Mouse (Mus musculus) mouse embryonic stem cell (cell line): ENCODE data around the gene Ccdc3.
"Not testable (repeated sequence)": the region's sequence is repeated elsewhere in the genome, so short reads cannot be mapped to it uniquely, and the experiment has no call there.

ENCODE experiments used
- in situ Hi-C, 2 experiments: fragments of 300-500 bp; cut with MboI; formaldehyde crosslinking; loops; 1 replicate in 1 of 2; 3 replicates in 1 of 2; pipeline ENCODE4 v1.14.3; 2019 to 2020; ENCODE audit warnings: low sequenced_read_pairs in 2 of 2, low pct_unique_long_range_greater_than_20kb in 1 of 2, mixed read lengths in 1 of 2; ENCODE audit not compliant: unreplicated experiment in 1 of 2

Ccdc3 gene

DNA sequence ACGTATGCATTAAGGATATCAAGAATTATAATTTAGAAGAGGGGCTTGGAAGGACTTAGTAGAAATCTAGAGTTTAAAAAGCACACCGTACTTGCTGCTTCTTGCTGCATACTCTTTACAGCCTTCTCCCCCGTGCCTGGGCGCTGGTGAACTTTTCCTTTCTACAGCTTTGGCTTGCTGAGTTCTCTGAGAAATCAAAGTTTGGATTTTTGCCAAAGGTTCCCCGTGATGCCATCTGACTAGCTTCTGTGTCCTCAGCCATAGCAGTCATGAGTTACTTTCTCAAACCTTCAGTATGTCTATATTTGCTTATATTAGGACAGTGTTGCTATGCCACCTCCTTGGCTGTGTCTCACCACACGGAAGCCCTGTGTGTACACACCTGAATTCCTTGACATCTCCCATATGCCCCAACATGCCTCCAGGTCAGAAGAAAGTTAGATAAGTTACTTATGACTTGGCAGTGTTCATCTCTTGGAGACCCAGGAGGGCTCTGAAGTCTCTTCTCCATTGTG is 57.2 kb downstream of the Ccdc3 start:
- in situ Hi-C loops: no loop called here

DNA sequence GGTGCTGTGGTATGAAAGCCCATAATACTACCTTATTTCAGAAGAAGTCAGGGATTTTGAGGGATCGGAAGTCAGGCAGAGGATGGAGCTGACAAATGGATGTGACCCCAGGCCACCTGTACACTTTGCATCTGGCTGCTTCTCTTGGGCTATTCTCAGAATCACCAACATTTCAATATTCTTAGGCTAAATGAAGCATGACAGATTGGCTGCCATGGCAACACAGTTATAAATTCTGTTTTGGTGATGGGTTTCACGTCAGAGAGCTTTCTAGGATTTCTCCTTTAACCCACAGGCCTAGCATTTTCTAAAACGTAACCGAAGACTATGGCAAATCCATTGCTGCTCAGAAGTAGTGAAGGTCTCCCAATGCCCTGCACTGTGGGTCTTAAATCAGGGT is 59.9 kb downstream of the Ccdc3 start:
- in situ Hi-C loops: no loop called here

DNA sequence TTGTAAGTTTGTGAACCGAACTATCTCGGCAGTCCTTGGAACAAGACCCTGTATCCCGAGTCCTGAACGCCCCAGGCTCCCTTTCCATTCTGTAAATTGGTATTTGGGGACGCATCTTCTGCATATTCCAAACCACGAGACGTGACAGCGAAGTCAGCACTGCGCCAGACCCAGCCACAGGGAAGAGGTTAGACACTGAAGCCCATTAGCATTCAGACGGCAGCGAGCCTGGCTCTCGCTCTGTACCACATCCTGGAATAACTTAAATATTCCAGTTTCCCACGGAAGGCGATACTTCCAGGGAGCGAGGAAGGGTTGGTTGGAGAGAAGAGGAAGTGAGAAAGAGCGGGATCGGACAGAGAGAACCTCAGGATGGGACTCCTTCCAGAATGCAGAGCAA is 61.7 kb downstream of the Ccdc3 start:
- in situ Hi-C loops: no loop called here

DNA sequence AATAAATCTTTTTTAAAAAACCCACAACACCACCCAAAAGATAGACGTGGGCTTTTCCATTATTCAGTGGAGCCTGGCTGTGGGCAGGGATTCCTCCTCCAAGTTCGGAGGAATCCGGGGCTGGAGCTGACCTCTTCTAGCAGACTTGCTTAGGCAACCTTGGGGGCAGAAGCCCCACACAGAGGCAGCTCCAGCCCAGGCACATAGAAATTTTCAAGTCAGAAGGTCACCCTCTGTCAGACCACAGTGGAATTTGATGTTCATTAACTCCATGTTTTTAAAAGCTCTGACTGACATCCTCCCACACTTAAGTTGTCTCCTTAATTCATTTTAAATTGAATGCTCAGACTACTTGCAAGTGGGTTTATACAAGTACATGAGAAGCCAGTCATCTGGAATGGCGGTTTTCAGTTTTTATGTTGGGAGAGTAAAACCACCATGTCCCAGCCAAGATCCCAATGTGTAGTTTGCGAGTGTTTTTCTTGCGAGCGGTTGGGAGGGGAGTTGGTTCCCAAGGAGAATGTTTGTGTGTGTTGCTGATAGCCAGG is 63.3 kb downstream of the Ccdc3 start:
- in situ Hi-C loops: no loop called here

DNA sequence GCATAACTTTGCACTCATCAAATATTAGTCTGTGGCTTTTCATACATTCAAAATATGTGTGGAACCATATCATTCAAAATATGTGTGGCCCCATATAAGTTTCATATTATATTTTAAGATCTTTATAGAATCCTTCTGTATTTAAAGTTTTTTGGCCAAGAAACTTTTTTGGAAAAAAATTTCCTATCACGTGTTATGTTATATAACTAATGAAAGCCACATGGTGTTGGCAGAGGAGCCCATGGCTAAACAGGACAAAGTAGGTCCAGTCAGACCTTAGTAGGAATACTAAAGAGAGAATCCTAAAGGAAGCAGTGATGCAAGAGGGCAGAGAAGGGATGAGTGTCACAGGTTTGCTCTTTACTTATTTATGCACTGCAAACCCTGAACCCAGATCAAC is 65.6 kb downstream of the Ccdc3 start:
- in situ Hi-C loops: no loop called here

DNA sequence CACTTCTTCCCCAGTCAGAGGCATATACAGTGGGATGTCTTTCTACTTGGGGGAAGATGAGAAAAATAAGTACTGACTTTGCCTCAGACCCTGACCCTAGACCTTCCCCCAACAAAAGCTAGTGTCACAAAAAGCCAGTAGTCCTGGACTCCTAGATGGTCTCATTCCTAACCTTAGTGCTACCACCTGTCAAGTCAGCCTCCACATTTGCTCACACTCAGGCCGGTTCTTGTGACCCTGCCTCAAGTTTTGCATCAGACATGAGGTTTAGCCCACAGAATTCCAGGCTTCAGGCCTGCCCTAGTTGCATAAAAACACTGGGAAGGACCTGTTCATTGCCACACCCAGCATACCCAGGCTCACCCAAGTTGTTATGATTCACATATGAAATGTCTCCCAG is 67.4 kb downstream of the Ccdc3 start:
- in situ Hi-C loops: no loop called here

DNA sequence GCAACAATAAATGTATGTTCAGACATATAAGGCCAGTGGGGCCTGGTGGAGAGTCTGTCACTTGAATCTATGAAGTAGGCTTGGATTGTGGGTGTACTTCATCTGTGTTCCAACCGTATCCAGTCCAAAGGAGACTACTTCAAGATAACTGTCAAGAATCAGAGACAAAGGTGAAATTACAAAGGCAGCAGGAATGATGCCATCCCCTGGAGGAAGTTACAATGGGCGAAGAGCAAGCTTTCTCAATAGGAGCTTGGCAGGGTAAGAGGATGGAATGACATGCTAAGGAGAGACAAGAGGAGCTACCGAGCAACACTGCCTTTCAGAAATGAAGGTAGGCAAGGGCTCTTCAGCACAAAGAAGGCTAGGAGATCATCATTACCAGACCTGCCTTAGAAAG is 69.1 kb downstream of the Ccdc3 start:
- in situ Hi-C loops: no loop called here

DNA sequence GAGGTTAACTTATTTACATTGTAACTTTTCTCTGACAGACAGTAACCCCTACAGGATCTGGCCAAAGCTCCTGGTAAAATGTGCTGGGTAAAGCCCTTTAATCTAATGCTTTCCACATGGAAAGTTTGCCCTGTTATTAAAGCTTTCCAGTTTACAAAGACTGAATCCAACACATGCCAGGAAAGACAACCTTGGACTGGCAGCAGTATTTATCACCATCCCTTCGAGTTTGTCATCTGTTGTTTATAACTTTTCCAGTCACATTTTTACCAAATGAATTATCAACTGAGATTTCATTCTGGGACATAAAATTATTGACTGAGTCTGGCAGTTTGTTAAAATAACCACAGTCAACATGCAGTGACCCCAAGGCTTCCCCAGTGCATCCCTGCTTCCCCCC is 77.0 kb downstream of the Ccdc3 start:
- in situ Hi-C loops: no loop called here

DNA sequence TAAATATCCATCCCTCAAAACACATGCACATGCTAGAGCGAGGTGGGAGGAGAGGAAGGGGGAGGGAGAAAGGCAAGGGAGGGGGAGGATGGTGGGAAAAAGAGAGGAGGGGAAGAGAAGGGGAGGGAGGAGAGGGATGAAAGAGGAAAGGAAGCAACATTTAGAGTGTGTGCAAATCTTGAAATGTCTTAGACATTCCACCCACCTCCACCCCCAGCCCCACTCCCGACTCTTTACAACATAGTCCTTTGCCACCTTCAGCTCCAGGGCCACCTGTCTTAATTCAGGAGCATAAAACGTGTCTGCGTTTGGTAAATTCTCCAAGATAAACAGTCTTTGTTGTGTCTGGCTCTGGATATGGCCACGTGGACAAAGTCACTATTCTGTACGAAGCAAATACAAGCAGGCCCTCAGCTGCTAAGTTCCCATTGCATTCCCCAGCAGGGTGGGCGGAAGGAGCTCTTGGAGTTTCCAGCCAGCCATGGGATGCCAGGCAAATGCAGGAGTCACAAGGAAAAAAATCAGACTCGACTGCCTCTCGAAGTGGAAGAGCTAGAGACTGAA is 77.8 kb downstream of the Ccdc3 start:
- in situ Hi-C loops: no loop called here

DNA sequence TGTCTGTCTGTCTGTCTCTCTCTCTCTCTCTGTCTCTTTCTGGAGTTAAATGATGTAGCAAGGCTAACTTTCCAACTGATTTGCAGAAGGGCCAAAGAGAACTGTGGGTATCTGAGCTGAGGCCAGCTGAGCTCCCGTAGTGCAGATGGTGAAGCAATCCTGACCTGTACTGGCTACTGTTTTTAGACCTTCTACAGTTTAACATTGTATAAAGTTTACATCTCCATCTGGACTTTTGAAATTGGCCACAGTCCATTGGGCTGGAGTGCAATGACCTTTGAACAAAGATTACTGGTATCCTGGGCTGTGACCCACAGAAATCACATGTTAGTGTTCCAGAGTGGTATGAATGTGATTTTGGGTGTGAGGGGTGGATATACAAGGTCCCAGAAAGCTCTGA is 81.6 kb downstream of the Ccdc3 start:
- in situ Hi-C loops: no loop called here

DNA sequence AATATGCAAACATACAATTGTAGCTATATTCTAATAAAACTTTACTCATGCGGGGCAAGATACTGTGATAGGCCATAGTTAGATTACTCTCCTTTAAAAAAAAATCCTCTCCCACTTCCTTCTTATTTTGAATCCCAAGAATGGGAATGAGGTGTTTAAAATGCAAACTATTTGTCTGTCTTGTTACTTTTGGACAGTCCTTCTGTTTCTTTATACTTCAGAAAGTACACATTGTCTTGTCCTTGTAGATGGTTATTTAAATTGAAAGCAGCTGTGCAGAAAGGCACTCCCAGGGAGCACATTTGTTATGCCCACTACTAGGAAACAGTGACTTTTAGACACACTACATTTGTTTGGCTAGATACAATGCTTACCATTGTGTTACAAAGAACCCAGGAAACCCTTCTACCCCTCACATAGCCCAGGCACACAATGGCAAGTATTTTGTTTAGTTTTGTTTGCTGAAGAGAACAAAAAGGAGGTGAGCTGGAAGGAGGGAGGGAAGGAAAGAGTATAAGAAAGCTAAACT is 82.3 kb downstream of the Ccdc3 start:
- in situ Hi-C loops: no loop called here

DNA sequence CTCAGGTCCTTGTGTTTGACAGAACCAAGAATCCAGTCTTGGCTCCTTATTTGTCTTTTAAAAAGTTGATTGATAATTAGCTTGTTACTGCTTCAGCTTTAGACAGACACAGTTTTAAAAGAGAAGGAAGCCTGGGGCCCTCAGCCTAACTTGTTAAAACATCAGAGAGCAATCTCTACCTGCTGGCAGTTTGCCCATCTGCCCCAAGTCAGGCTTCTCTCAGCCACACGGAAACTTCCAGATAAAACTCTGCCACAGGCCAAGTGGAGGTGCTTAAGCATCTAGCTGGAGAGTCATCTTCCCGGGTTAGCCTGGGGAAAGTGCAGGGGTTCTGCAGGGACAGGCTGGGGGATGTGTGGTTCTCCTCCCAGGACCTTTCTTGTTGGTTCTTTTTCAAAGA is 85.0 kb downstream of the Ccdc3 start:
- in situ Hi-C loops: no loop called here

DNA sequence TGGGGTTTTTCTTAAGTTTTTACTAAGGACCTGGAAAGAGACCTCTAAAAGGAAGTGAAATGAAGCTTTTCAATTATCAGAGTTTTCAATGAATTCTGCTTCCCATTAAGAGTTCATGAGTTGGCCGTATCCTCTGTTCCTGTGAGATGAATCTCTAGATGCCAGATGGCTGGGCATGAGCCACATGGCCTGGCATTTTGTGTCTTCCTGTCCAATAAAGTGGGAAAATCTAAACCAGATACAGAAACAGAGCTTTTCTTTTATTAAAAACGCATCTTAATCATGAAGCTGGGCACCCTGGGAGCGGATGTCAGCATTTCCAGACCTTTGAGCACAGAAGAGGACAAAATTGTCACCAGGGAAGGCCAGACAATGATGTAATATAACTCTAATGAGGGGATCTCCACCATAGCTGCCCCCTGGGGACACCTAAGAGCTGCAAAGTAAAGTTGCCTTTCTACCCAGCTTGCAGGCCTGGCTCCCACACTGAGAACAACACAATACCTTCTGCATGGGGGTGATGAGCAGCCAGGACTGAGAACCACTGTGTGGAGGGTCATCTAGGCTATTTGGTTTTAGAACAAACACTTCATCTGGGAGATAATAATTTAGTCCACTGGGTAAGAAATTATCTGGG is 99.4 kb downstream of the Ccdc3 start:
- in situ Hi-C loops: no loop called here

DNA sequence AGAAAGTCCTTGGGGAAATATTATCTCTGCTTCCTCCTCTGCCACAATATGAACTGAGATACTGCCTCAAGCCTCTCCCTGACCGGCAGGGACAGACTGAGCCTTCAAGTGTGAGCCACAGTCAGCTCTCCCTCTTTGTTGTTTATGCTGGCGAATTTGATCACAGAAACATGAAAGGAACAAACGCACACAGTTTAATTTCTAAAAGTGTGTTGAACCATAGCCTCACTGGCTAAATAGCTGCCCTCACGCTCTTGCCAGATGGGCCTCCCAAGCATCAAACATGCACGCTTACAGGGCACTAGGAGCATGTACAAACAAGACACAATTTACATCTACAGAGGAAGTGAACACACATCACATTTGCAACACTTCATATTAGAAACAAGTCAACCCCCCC is 100.3 kb downstream of the Ccdc3 start:
- in situ Hi-C loops: no loop called here

DNA sequence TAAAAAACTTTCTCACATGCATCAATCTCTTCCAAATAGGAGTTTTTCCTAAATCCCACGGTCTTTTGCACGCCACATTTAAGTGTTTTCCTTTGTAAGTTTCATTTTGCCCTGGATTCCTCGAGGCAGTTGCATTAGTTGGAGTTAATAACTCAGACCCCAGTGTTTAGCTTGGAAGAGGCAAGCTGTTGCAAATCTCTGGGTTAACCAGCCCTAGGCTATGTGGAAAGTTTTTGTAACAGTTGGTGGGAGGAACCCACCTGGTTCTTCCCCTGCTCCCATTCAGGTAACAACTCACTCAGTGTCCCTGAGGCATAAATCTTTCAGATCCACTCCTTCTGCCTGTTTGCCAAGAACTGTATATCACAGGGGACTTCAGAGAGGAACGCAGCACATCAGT is 101.9 kb downstream of the Ccdc3 start:
- in situ Hi-C loops: no loop called here

DNA sequence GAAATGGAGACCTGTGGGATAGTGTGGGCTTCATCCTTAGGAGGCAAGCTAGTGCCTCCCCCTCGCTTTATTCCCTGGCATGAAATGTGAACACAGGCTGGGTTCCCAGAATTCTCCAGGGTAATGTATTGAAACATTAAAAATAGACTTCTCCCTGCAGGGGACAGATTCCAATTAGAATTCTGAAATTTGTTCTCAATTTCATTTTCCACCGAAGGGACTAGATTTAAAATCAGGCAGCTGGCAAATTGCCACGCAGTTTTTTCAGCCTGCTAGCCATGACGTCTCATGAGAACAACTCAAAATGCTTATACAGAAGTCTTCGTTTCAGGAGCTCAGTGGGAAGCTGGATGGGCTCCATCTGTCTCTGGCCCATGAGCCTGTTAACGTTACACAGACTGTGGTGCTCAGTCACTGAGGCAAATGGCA is 103.9 kb downstream of the Ccdc3 start:
- in situ Hi-C loops: no loop called here

DNA sequence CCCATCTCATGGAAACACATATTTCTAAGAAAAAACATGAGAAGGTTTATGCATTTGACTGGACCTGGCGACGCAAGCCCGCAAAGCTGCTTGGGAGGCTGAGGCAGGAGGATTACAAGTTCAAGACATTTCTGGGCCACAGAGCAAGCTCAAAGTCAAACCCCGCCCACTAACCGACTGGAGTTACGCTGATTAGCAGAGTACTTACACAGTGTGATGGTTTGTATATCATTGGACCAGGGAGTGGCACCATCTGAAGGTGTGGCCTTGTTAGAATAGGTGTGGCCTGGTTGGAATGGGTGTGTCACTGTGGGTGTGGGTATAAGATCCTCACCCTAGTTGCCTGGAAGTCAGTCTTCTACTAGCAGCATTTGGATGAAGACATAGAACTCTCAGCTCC is 111.6 kb downstream of the Ccdc3 start:
- in situ Hi-C loops: not testable (repeated sequence)

DNA sequence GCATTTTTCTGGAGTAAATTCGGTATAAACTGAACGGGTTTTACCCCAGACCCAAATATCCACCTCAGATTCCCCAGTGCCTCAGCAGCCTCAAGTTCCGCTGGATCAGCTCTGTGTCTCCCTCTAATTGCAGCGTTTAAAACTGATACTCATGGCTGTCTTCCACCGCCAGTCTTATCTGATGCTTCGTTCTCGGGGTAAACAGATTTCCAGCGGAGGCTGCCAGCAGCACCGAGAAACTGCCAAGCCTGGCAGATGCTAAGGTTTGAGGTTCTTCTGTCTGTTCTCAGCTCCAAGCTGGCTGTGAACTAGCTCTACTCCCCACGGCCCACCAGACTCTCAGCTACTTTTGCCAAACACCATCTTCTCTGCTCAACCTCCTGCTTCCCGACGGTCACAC is 112.4 kb downstream of the Ccdc3 start:
- in situ Hi-C loops: no loop called here

DNA sequence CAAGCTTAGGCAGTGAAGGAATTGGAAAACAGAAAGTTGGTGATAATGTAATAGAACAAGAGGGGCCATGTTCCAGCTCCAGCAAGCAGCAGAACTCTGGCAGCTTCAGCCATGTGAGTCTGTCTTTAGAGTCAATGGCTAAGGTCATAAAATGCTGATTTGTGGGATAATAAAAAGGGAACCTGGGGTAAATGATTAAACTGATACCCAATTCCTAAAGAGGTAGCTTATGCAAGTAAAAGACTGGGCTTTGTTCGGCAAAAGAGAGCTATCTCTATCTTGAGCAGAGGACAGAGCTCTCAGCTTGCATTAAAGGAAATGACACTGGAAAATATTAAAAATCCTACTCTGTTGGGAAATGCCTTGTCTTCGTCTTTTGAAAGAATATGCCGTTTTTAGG is 120.7 kb downstream of the Ccdc3 start:
- in situ Hi-C loops: no loop called here

DNA sequence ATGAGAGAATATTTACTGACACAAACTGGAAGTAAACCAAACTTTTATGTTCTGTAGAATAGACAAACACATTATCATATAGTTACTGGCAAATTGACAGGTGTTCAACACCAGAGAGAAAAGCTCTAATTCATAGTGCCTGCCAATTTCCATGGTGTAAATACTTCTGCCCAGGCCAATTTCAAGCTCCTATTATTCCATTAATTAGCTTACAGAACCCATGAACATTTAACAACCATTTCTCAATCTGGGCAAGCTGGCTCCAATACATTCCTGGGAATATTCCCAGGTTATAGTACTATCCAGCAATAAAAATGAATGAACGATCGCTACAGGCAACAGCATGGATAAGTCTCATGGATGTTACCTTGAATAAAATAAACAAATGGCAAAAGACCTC is 124.7 kb downstream of the Ccdc3 start:
- in situ Hi-C loops: no loop called here
